Comparison of ENCODE assay signal across 8 mouse cellular contexts in the genomic region with DNA sequence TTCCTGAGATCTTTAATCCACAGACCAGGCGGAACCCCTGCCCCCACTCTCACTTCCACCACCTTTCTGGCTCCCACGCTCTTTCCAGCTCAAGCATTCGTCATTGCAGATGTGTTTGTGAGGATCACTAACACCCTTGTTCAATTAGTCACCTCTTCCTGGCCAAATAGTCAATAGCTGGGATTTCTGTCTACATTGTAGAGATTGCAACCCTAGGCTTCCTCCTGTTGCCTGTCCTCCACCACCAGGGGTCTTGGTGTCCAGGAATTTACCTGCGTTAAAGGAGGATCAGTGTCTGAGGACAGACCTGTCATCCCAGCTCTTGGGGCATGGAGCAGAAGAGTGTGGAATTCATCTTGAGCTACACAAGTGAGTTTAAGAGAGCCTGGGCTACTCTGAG. TPM values are rescaled to one million over a fixed set of nuclear protein-coding genes. Genes with fewer than 3 reads are reported as not detected.
DNase-seq lines count a peak whose midpoint lies in the region; ATAC-seq and TF ChIP-seq lines count a peak whose summit lies in the region.

No protein-coding gene starts in this region.

- H3K9me3 ChIP-seq in lung, embryonic 14.5 days (ENCODE audit: low read depth, low read length), result no peaks in the 10 kb centered on the region
- H3K9me3 ChIP-seq in embryonic facial prominence, embryonic 11.5 days (replicated peaks; ENCODE audit: control insufficient read depth, low read length), result no peaks in the 10 kb centered on the region
- no peaks in the 10 kb centered on the region for H3K9me3 ChIP-seq in neural tube, embryonic 12.5 days

- peaks cover 16% of the 10 kb centered on the region for H3K36me3 ChIP-seq in lung, embryonic 14.5 days (ENCODE audit: insufficient read depth)
- peaks cover 3% of the 10 kb centered on the region for H3K36me3 ChIP-seq in embryonic facial prominence, embryonic 11.5 days (replicated peaks; ENCODE audit: control insufficient read depth, insufficient read depth, low read depth, low read length)
- H3K36me3 ChIP-seq in neural tube, embryonic 12.5 days, result peaks cover under 1% of the 10 kb centered on the region; the same call in 1 of the 2 replicates

- peaks cover 37% of the 10 kb centered on the region for H3K4me1 ChIP-seq in lung, embryonic 14.5 days (ENCODE audit: insufficient read depth)
- peaks cover 14% of the 10 kb centered on the region for H3K4me1 ChIP-seq in embryonic facial prominence, embryonic 11.5 days (ENCODE audit: control insufficient read depth, insufficient read depth, low read length)
- H3K4me1 ChIP-seq in neural tube, embryonic 12.5 days, result peaks cover 17% of the 10 kb centered on the region

- H3K9ac ChIP-seq in lung, embryonic 14.5 days, result peak overlapping the region; percentile 50
- H3K9ac ChIP-seq in embryonic facial prominence, embryonic 11.5 days (replicated peaks; ENCODE audit: low read length), result no peak overlapping the region
- peak overlapping the region; percentile 58; the same call in 1 of the 2 replicates for H3K9ac ChIP-seq in neural tube, embryonic 12.5 days

- peak overlapping the region; percentile 88 for H3K27ac ChIP-seq in lung, embryonic 14.5 days (ENCODE audit: low read depth)
- no peak overlapping the region for H3K27ac ChIP-seq in embryonic facial prominence, embryonic 11.5 days (replicated peaks; ENCODE audit: low read depth, low read length)
- H3K27ac ChIP-seq in neural tube, embryonic 12.5 days, result no peak overlapping the region

- WGBS in lung, embryonic 14.5 days, result 27% methylated on average over 4 of the region's 4 CpGs
- 50% methylated on average over 4 of the region's 4 CpGs for WGBS in embryonic facial prominence, embryonic 11.5 days
- WGBS in neural tube, embryonic 12.5 days, result 50% methylated on average over 4 of the region's 4 CpGs

- no peak for DNase-seq in lung, embryonic 14.5 days
- no peak for DNase-seq in lung, adult 18-20 months
- no peak for DNase-seq in embryonic facial prominence, embryonic 11.5 days (ENCODE audit: low spot score)
- DNase-seq in induced T-regulatory cell, adult 2 months (ENCODE audit: low read depth), result peak; percentile 45
- DNase-seq in frontal cortex, adult 2 months (ENCODE audit: extremely low spot score in 1 of 2, low spot score in 1 of 2), result no peak
- no peak for DNase-seq in thymus, adult 18-20 months
- DNase-seq in adrenal gland, postnatal 10 days, result no peak

- peak overlapping the region; percentile 52 for H3K4me3 ChIP-seq in lung, embryonic 14.5 days (ENCODE audit: low read depth, low read length)
- peak overlapping the region; percentile 44 for H3K4me3 ChIP-seq in embryonic facial prominence, embryonic 11.5 days (ENCODE audit: low read depth, low read length)
- no peak overlapping the region; the same call in 1 of the 2 replicates for H3K4me3 ChIP-seq in neural tube, embryonic 12.5 days

- no peaks in the 10 kb centered on the region for H3K27me3 ChIP-seq in lung, embryonic 14.5 days (ENCODE audit: insufficient read depth, low read length)
- H3K27me3 ChIP-seq in embryonic facial prominence, embryonic 11.5 days (ENCODE audit: control insufficient read depth, insufficient read depth, low read length), result no peaks in the 10 kb centered on the region
- H3K27me3 ChIP-seq in neural tube, embryonic 12.5 days (replicated peaks), result 0 out of 2 replicates have a peak, but pooled peaks cover 5% of the 10 kb centered on the region

- ATAC-seq in lung, embryonic 14.5 days (ENCODE audit: insufficient read depth), result no peak
- ATAC-seq in embryonic facial prominence, embryonic 11.5 days (replicated peaks; ENCODE audit: insufficient number of reproducible peaks, low FRiP score, low TSS enrichment, low read depth), result no peak
- ATAC-seq in neural tube, embryonic 12.5 days (ENCODE audit: low FRiP score, low read depth), result no peak

- TF ChIP-seq CTCF in lung, embryonic 14.5 days (IDR thresholded peaks at IDR 0.05; ENCODE audit: low read depth), result peak; percentile 42

- H3K4me2 ChIP-seq in lung, embryonic 14.5 days, result peak overlapping the region; percentile 76
- H3K4me2 ChIP-seq in embryonic facial prominence, embryonic 11.5 days (ENCODE audit: low read depth, low read length), result peak overlapping the region; percentile 80
- peak overlapping the region; percentile 88 for H3K4me2 ChIP-seq in neural tube, embryonic 12.5 days (replicated peaks)

RNA-seq across cellular contexts. Expression of a gene that starts 0.4 kb away (rescaled TPM):
- polyA plus RNA-seq in lung, embryonic 14.5 days (2014; fragmentation: Nextera tagmentation; extraction: Ambion mirVana), result 31.9 and 35.4 TPM in 2 replicates
- 44.5 and 48.9 TPM in 2 replicates for polyA plus RNA-seq in embryonic facial prominence, embryonic 11.5 days (2014; fragmentation: Nextera tagmentation; extraction: Ambion mirVana)
- polyA plus RNA-seq in neural tube, embryonic 12.5 days (2016; fragmentation: Nextera tagmentation; extraction: Ambion mirVana), result 17.7 TPM in 2 replicates
- 4.2 and 4.4 TPM in 2 replicates for polyA plus RNA-seq in frontal cortex, adult 2 months (2012; rRNA removed)
- 100 to 1,000 TPM; 156 to 168 TPM for total RNA-seq in adrenal gland, postnatal 10 days (2021)

RNA-seq across cellular contexts. Expression of a gene that starts 21.7 kb away (rescaled TPM):
- 241 and 278 TPM in 2 replicates for polyA plus RNA-seq in lung, embryonic 14.5 days (2014; fragmentation: Nextera tagmentation; extraction: Ambion mirVana)
- polyA plus RNA-seq in embryonic facial prominence, embryonic 11.5 days (2014; fragmentation: Nextera tagmentation; extraction: Ambion mirVana), result 255 and 273 TPM in 2 replicates
- 412 and 463 TPM in 2 replicates for polyA plus RNA-seq in neural tube, embryonic 12.5 days (2016; fragmentation: Nextera tagmentation; extraction: Ambion mirVana)
- polyA plus RNA-seq in frontal cortex, adult 2 months (2012; rRNA removed), result 461 and 466 TPM in 2 replicates
- total RNA-seq in adrenal gland, postnatal 10 days (2021), result 100 to 1,000 TPM; 213 to 245 TPM

RNA-seq across cellular contexts. Expression of a gene that starts 28.3 kb away (rescaled TPM):
- 65.1 and 65.4 TPM in 2 replicates for polyA plus RNA-seq in lung, embryonic 14.5 days (2014; fragmentation: Nextera tagmentation; extraction: Ambion mirVana)
- polyA plus RNA-seq in embryonic facial prominence, embryonic 11.5 days (2014; fragmentation: Nextera tagmentation; extraction: Ambion mirVana), result 18.2 and 25.1 TPM in 2 replicates
- 31.5 and 32.3 TPM in 2 replicates for polyA plus RNA-seq in neural tube, embryonic 12.5 days (2016; fragmentation: Nextera tagmentation; extraction: Ambion mirVana)
- 171 and 180 TPM in 2 replicates for polyA plus RNA-seq in frontal cortex, adult 2 months (2012; rRNA removed)
- total RNA-seq in adrenal gland, postnatal 10 days (2021), result 100 to 1,000 TPM in 1 of 2 experiments, 10 to 100 TPM in 1; 85.3 to 108 TPM

RNA-seq across cellular contexts. Expression of a gene that starts 42.3 kb away (rescaled TPM):
- 1,180 and 1,276 TPM in 2 replicates for polyA plus RNA-seq in lung, embryonic 14.5 days (2014; fragmentation: Nextera tagmentation; extraction: Ambion mirVana)
- polyA plus RNA-seq in embryonic facial prominence, embryonic 11.5 days (2014; fragmentation: Nextera tagmentation; extraction: Ambion mirVana), result 824 and 897 TPM in 2 replicates
- polyA plus RNA-seq in neural tube, embryonic 12.5 days (2016; fragmentation: Nextera tagmentation; extraction: Ambion mirVana), result 672 and 679 TPM in 2 replicates
- 683 and 811 TPM in 2 replicates for polyA plus RNA-seq in frontal cortex, adult 2 months (2012; rRNA removed)
- 1,000 to 10,000 TPM; 1,671 to 1,675 TPM for total RNA-seq in adrenal gland, postnatal 10 days (2021)

RNA-seq across cellular contexts. Expression of a gene that starts 42.3 kb away (rescaled TPM):
- 470 and 474 TPM in 2 replicates for polyA plus RNA-seq in lung, embryonic 14.5 days (2014; fragmentation: Nextera tagmentation; extraction: Ambion mirVana)
- 392 and 414 TPM in 2 replicates for polyA plus RNA-seq in embryonic facial prominence, embryonic 11.5 days (2014; fragmentation: Nextera tagmentation; extraction: Ambion mirVana)
- 458 and 461 TPM in 2 replicates for polyA plus RNA-seq in neural tube, embryonic 12.5 days (2016; fragmentation: Nextera tagmentation; extraction: Ambion mirVana)
- polyA plus RNA-seq in frontal cortex, adult 2 months (2012; rRNA removed), result 316 and 318 TPM in 2 replicates
- total RNA-seq in adrenal gland, postnatal 10 days (2021), result 100 to 1,000 TPM; 564 to 570 TPM
